Mouse (Mus musculus) limb, embryonic 11.5 days (tissue): ENCODE measurements around the gene 9430007A20Rik. TPM values are rescaled to one million over a fixed set of nuclear protein-coding genes. Genes with fewer than 3 reads are reported as not detected.
"Not testable (repeated sequence)": the region's sequence is repeated elsewhere in the genome, so short reads cannot be mapped to it uniquely, and the experiment has no call there.

Experiments used
- ATAC-seq: fragments of 200-750 bp; cut with Nextera tagmentation; 2 replicates; pipeline ENCODE4 v1.8.0; 2017; ENCODE audit warnings: low read depth; ENCODE audit not compliant: insufficient number of reproducible peaks, low FRiP score, low TSS enrichment
- DNase-seq: peaks from one replicate; pipeline ENCODE4 v3.0.0-alpha.2; 2015; ENCODE audit warnings: low spot score
- H3K27ac ChIP-seq: fragments of 300-500 bp; sonication (generic); replicated peaks from 2 replicates; pipeline ENCODE4 v1.5.1; 2014; ENCODE audit warnings: low read depth, mild to moderate bottlenecking, low read length
- H3K27me3 ChIP-seq: fragments of 300-500 bp; sonication (generic); 2 replicates; pipeline ENCODE4 v1.6.1; 2014; ENCODE audit warnings: mild to moderate bottlenecking, low read length, mixed read lengths; ENCODE audit not compliant: control insufficient read depth, insufficient read depth
- H3K36me3 ChIP-seq: fragments of 300-500 bp; sonication (generic); 2 replicates; pipeline ENCODE4 v1.6.1; 2014; ENCODE audit warnings: mild to moderate bottlenecking, low read length, moderate library complexity, mixed read lengths; ENCODE audit not compliant: control insufficient read depth, insufficient read depth
- H3K4me1 ChIP-seq: fragments of 300-500 bp; sonication (generic); 2 replicates; pipeline ENCODE4 v1.6.1; 2014; ENCODE audit warnings: low read length, mixed read lengths; ENCODE audit not compliant: control insufficient read depth, insufficient read depth
- H3K4me2 ChIP-seq: fragments of 300-500 bp; sonication (generic); 2 replicates; pipeline ENCODE4 v1.6.1; 2014; ENCODE audit warnings: low read depth, mild to moderate bottlenecking, moderate library complexity; ENCODE audit not compliant: severe bottlenecking
- H3K4me3 ChIP-seq: fragments of 300-500 bp; sonication (generic); 2 replicates; pipeline ENCODE4 v1.5.1; 2014; ENCODE audit warnings: low read depth, low read length
- H3K9ac ChIP-seq: fragments of 300-500 bp; sonication (generic); 2 replicates; pipeline ENCODE4 v1.6.1; 2014; ENCODE audit warnings: mild to moderate bottlenecking, low read length
- H3K9me3 ChIP-seq: fragments of 300-500 bp; sonication (generic); 2 replicates; pipeline ENCODE4 v1.6.1; 2016; ENCODE audit warnings: low read length; ENCODE audit not compliant: control insufficient read depth
- WGBS: fragments of 180-500 bp; shearing (Covaris S2); extraction: QIAGEN DNeasy Blood & Tissue Kit; methylation state at CpG from one replicate; pipeline ENCODE4 v1.1.7; 2014; 5-methylcytosine and 5-hydroxymethylcytosine counted together
- polyA plus RNA-seq: library from polyadenylated mRNA; unstranded; fragments of >200 nt; fragmentation: Nextera tagmentation; extraction: Ambion mirVana; gene quantifications from 2 replicates; pipeline ENCODE4 v1.2.1, GENCODE M21; 2014

The 9430007A20Rik gene
- polyA plus RNA-seq: not detected in 2 replicates

DNA sequence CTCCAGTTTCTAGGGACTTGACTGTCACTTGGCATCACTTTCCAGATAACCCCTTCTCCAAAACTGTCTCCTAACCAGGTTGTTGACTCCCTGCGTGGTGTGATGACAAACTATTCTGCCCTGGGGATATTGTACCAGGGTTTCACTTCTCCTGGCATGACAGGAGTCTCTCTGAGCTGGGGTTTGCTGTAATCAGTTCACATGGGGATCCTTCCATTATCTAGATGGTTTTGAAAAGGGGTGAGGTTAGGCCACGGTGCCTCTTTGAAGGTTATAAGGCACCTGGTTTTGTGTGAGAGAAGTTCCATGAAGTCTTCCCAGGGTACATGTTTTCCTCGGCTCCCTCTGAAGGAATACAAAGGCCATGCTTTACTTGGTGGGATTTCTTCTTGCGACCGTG lies at the start of gene 9430007A20Rik:
Gene 9430007A20Rik (plus strand): TSS at position 301 of the 400 bp plus-strand sequence.
- no peak within 1 kb of the TSS for H3K4me3 ChIP-seq
- no peak for ATAC-seq
- no peaks in the 10 kb centered on the region for H3K4me1 ChIP-seq
- no peak within 1 kb of the TSS for H3K27ac ChIP-seq
- no peaks in the 10 kb centered on the region for H3K27me3 ChIP-seq
- no peak for DNase-seq
- WGBS: 85% methylated on average over 5 of the region's 5 CpGs
- no peaks in the 10 kb centered on the region for H3K9me3 ChIP-seq
- no peak within 1 kb of the TSS for H3K9ac ChIP-seq
- no peak within 1 kb of the TSS for H3K4me2 ChIP-seq
- H3K36me3 ChIP-seq: no peaks in the 10 kb centered on the region

DNA sequence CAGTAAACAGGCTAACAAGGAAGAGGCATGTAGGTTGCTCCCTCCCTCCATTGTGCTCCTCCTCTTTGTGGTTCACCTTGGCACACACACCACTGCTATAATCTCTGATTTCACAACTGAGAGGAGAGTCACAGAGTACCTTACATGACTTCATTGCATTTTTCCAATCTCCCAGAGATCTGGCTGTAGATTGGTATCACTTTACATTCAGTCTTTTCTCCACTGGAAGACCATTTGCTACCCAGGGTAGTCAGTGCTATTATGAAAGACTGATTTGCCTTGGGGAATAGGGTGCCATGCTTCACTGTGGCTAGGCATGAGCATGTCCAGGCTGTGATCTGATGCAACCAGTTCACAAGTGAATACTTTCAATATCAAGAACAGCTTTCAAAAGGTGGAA lies 26.3 kb upstream of the 9430007A20Rik start:
- ATAC-seq: no peak
- Histone ChIP-seq H3K27me3 (no peaks in the 10 kb centered on the region), H3K9me3 (no peaks in the 10 kb centered on the region), H3K4me3 (no peak overlapping the region), H3K36me3 (no peaks in the 10 kb centered on the region), H3K27ac (no peak overlapping the region), H3K4me2 (no peak overlapping the region), H3K4me1 (no peaks in the 10 kb centered on the region), H3K9ac (no peak overlapping the region)
- no peak for DNase-seq

DNA sequence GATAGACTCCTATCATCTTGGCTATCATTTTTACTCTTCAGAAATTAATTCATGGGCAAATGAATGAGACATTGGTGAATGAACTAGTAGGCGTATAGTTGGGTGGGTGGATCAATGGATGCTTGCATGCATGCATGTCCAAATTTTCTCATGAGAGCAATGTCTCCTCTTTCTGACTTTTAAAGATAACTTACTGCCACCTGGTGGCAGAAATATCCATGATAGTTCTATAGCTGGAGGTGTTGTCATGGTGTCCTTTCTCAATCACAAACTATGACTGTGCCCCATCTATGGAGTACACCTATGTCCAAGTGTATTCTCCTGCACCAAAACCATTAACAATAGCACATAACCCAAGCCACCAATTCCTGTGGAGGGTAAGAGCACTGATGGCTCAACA lies 13.1 kb upstream of the 9430007A20Rik start:
- H3K4me1 ChIP-seq: no peaks in the 10 kb centered on the region
- ATAC-seq (no peak), DNase-seq (no peak)
- 80% methylated on average over 1 of the region's 1 CpGs for WGBS
- H3K36me3 ChIP-seq: no peaks in the 10 kb centered on the region
- H3K4me2 ChIP-seq: no peak overlapping the region
- no peak overlapping the region for H3K9ac ChIP-seq
- 0 out of 2 replicates have a peak, but pooled peaks cover 6% of the 10 kb centered on the region for H3K9me3 ChIP-seq
- no peak overlapping the region for H3K4me3 ChIP-seq
- H3K27me3 ChIP-seq: no peaks in the 10 kb centered on the region
- H3K27ac ChIP-seq: no peak overlapping the region

DNA sequence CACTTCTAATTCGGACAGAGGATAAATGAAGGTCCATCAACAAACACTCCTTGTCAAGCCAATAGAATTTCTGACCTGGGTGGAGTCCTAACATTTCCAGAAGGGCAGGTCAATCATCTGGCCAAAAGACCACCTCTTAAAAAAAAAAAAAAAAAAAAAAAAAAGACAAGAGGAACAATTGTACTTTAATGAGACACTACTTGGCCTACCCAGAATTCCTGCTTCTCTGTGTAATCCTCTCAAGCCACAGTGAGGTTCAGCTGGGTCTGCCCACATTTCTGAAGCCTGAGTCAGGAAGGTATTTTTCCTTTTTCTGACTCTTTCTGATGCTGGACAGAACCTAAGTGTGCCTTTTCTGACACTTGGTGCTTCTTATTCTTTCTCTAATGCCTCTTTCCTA lies 25.1 kb downstream of the 9430007A20Rik start:
- 97% methylated on average over 1 of the region's 1 CpGs for WGBS
- H3K4me1 ChIP-seq: no peaks in the 10 kb centered on the region

DNA sequence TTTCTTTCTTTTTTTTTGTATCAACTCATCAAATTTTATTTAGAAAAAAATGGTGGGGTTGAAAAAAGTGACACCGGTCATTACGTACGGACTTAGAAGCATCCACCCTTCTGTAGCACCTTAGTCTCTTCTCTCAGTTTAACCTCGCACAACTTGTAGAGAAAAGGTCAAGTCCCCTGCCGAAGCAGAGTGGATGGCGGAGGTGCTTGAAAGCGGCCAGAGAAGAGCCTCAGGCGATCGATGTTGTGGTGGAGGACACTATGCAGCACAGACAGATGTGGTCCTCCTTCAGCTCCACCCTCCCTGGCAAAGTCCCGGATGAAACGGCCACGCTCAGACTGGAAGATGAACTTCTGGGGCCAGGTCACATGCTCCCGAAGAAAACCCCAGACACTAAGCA lies 25.7 kb downstream of the 9430007A20Rik start:
- H3K27ac ChIP-seq, H3K27me3 ChIP-seq, H3K9me3 ChIP-seq, DNase-seq, H3K4me3 ChIP-seq, H3K4me1 ChIP-seq, H3K36me3 ChIP-seq, ATAC-seq, H3K9ac ChIP-seq, H3K4me2 ChIP-seq: not testable (repeated sequence)
- WGBS: 87% methylated on average over 13 of the region's 13 CpGs

More for the DNA sequence above, 25.1 kb downstream of the 9430007A20Rik start:
- no peak overlapping the region for H3K27ac ChIP-seq
- no peak overlapping the region for H3K4me2 ChIP-seq
- DNase-seq: no peak
- H3K9me3 ChIP-seq: no peaks in the 10 kb centered on the region; the same call in 1 of the 2 replicates
- no peaks in the 10 kb centered on the region for H3K27me3 ChIP-seq
- no peaks in the 10 kb centered on the region for H3K36me3 ChIP-seq
- ATAC-seq: no peak
- H3K4me3 ChIP-seq: no peak overlapping the region
- H3K9ac ChIP-seq: no peak overlapping the region

DNA sequence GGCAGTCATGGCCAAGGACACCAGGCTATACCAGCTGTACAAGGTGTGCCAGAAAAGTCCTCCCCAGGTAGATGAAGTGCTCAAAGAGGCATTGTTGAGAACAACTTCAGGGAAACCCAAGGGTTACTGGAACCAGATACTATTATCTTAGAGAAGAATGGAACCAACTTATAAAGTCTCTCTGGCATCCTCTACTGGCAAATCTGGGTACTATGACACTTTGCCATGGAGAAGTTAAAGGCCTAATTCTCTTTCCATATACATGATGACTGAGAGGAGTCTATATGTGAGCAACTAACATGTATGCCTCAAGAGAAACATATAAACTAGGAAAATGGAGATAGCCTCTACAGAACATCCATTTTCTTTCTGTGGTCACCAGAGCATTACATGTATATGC lies 31.5 kb downstream of the 9430007A20Rik start:
- Histone ChIP-seq H3K27ac (no peak overlapping the region), H3K4me2 (no peak overlapping the region), H3K4me1 (no peaks in the 10 kb centered on the region), H3K9ac (no peak overlapping the region), H3K9me3 (no peaks in the 10 kb centered on the region; the same call in 1 of the 2 replicates), H3K4me3 (no peak overlapping the region), H3K27me3 (no peaks in the 10 kb centered on the region), H3K36me3 (no peaks in the 10 kb centered on the region)
- no peak for DNase-seq
- ATAC-seq: no peak

DNA sequence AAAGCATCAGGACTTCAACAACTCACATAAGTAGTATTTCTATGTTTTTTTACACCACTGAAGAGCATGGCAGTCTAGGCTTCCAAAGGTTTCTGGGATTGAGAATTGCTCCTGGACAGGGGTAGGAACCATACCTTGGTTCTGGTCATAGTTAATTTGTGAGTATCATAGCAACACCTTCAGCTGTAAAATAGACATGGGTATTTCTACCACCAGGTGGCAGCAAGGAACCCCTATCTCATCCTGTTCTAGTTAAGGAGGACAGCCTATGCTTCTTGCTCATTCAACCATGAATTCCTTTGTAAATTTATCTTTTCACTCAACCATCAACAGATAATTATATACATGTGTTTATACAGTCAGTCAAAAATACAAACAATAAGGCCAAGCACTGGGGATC lies 40.2 kb downstream of the 9430007A20Rik start:
- Histone ChIP-seq H3K4me2 (no peak overlapping the region), H3K9ac (no peak overlapping the region), H3K27me3 (no peaks in the 10 kb centered on the region), H3K27ac (no peak overlapping the region), H3K4me1 (no peaks in the 10 kb centered on the region), H3K4me3 (no peak overlapping the region), H3K36me3 (no peaks in the 10 kb centered on the region), H3K9me3 (no peaks in the 10 kb centered on the region; the same call in 1 of the 2 replicates)
- no peak for DNase-seq
- ATAC-seq: no peak

DNA sequence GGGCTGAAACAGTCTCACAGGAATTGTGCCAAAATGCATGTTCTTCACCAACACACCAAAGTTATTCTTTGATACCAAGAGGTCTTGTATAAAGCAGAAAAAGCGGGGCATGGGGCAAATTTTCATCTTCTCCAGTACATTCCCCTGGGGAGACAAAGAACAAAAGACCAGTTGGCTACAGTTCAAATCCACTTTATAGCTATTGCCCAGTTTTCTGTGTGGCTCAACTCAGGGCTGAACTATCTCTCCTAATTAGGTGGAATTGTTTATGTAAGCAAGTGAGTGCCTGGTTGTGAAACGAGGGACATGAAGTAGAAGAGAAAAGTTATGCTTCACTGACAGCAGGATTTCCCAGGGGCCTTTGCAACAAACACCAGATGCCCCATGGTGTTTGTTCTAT lies 41.6 kb downstream of the 9430007A20Rik start:
- WGBS: 47% methylated on average over 2 of the region's 2 CpGs
- no peak overlapping the region for H3K4me3 ChIP-seq
- DNase-seq (no peak), ATAC-seq (no peak)
- H3K4me2 ChIP-seq: no peak overlapping the region
- no peaks in the 10 kb centered on the region for H3K27me3 ChIP-seq
- H3K9me3 ChIP-seq: peaks cover 2% of the 10 kb centered on the region; the same call in 1 of the 2 replicates
- H3K9ac ChIP-seq: no peak overlapping the region
- no peaks in the 10 kb centered on the region for H3K4me1 ChIP-seq
- H3K27ac ChIP-seq: no peak overlapping the region
- H3K36me3 ChIP-seq: no peaks in the 10 kb centered on the region

DNA sequence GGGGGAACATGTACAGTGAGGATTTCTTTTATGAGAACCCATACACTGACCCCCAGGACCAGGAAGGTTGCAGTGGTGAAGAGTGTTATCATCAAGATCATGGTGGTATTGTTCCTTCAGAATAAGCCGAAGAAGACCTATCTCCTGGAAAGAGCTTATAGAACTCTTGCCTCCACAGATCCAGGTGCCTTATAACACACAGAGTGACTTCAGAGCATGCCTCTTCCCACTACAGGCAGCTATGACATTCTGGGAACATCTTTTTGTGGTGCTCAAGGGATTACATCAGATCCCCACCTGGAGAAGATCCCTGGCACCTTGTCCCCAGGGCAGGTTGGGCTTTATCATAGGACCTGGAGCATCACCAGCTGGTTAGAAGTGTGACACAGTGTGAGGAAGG lies 45.4 kb downstream of the 9430007A20Rik start, which contains the start of gene Gm13124:
Gene Gm13124 (minus strand): TSS at position 101 of the 400 bp plus-strand sequence.
- no peaks in the 10 kb centered on the region for H3K36me3 ChIP-seq
- no peak within 1 kb of the TSS for H3K4me3 ChIP-seq
- H3K27ac ChIP-seq: no peak within 1 kb of the TSS
- no peak for ATAC-seq
- H3K27me3 ChIP-seq: no peaks in the 10 kb centered on the region
- no peaks in the 10 kb centered on the region for H3K4me1 ChIP-seq
- H3K9ac ChIP-seq: no peak within 1 kb of the TSS
- WGBS: 88% methylated on average over 1 of the region's 1 CpGs
- DNase-seq: no peak
- peaks cover 2% of the 10 kb centered on the region; the same call in 1 of the 2 replicates for H3K9me3 ChIP-seq
- H3K4me2 ChIP-seq: no peak within 1 kb of the TSS
